Mouse (Mus musculus) midbrain, embryonic 16.5 days (tissue): Measurements from ENCODE around the gene Oasl2. TPM values are rescaled to one million over a fixed set of nuclear protein-coding genes. Genes with fewer than 3 reads are reported as not detected.
"Not testable (repeated sequence)": the region's sequence is repeated elsewhere in the genome, so short reads cannot be mapped to it uniquely, and the experiment has no call there.

ENCODE experiments used
- ATAC-seq: fragments of 200-750 bp; cut with Nextera tagmentation; 2 replicates; pipeline ENCODE4 v1.8.0; 2017; ENCODE audit warnings: moderate TSS enrichment
- H3K27ac ChIP-seq: fragments of 300-500 bp; sonication (generic); 2 replicates; pipeline ENCODE4 v1.5.1; 2014; ENCODE audit warnings: mild to moderate bottlenecking, low read length, mixed read lengths
- H3K27me3 ChIP-seq: fragments of 300-500 bp; sonication (generic); 2 replicates; pipeline ENCODE4 v1.6.1; 2014; ENCODE audit warnings: low read depth, low read length, mixed read lengths; ENCODE audit not compliant: control insufficient read depth, insufficient read depth
- H3K36me3 ChIP-seq: fragments of 300-500 bp; sonication (generic); 2 replicates; pipeline ENCODE4 v1.6.1; 2014; ENCODE audit warnings: mild to moderate bottlenecking, low read length, moderate library complexity, mixed read lengths; ENCODE audit not compliant: control insufficient read depth, insufficient read depth
- H3K4me1 ChIP-seq: fragments of 300-500 bp; sonication (generic); 2 replicates; pipeline ENCODE4 v1.6.1; 2014; ENCODE audit warnings: mild to moderate bottlenecking, low read length, mixed read lengths; ENCODE audit not compliant: control insufficient read depth, insufficient read depth
- H3K4me2 ChIP-seq: fragments of 300-500 bp; sonication (generic); 2 replicates; pipeline ENCODE4 v1.6.1; 2014; ENCODE audit warnings: mild to moderate bottlenecking, low read length, mixed read lengths
- H3K4me3 ChIP-seq: fragments of 300-500 bp; sonication (generic); 2 replicates; pipeline ENCODE4 v1.5.1; 2014; ENCODE audit warnings: low read depth, mild to moderate bottlenecking, low read length, moderate library complexity, mixed read lengths
- H3K9ac ChIP-seq: fragments of 300-500 bp; sonication (generic); 2 replicates; pipeline ENCODE4 v1.6.1; 2014; ENCODE audit warnings: low read depth, low read length, mixed read lengths
- H3K9me3 ChIP-seq: fragments of 300-500 bp; sonication (generic); replicated peaks from 2 replicates; pipeline ENCODE4 v1.6.1; 2014; ENCODE audit warnings: mild to moderate bottlenecking, low read length, mixed read lengths; ENCODE audit not compliant: control insufficient read depth, poor library complexity, severe bottlenecking
- WGBS: fragments of 180-500 bp; shearing (Covaris S2); extraction: QIAGEN DNeasy Blood & Tissue Kit; methylation state at CpG from one replicate; pipeline ENCODE4 v1.1.7; 2014; 5-methylcytosine and 5-hydroxymethylcytosine counted together
- polyA plus RNA-seq: library from polyadenylated mRNA; unstranded; fragments of >200 nt; fragmentation: Nextera tagmentation; extraction: Ambion mirVana; gene quantifications from 2 replicates; pipeline ENCODE4 v1.2.1, GENCODE M21; 2015

Gene Oasl2
- polyA plus RNA-seq, 1 experiment from 2014 or later: 3.1 TPM

DNA sequence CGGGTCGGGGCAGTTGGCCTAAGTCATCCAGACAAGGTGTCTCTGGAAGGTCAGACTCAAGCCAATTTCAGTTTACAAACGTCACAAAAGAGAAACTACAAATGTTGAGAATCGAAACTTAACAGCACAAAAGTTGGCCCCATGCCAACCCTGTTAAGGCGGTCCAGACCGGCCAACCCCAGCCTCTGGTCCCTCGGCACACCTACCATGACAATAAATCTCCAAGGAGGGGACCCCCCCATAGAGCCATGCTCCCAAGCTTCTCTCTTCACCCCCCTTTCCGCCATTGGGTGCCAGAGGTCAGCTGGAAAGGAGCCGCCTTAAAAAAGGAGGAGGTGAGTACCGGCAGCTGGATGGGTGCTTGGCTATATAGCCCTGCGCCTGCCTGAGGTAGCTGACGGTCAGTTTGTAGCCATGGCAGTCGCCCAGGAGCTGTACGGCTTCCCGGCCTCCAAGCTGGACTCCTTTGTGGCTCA lies 26.3 kb downstream of the Oasl2 start, which contains the start of gene Oasl1:
Gene Oasl1 (plus strand): TSS at position 243 of the 476 bp plus-strand sequence.
- no peak within 1 kb of the TSS for H3K4me3 ChIP-seq
- H3K27me3 ChIP-seq: no peaks in the 10 kb centered on the region
- no peaks in the 10 kb centered on the region for H3K4me1 ChIP-seq
- WGBS: 50% methylated on average over 15 of the region's 15 CpGs
- peak within 1 kb of the TSS; percentile 13 for H3K4me2 ChIP-seq
- no peak within 1 kb of the TSS for H3K27ac ChIP-seq
- 0 out of 2 replicates have a peak, but pooled peaks cover 2% of the 10 kb centered on the region for H3K9me3 ChIP-seq
- H3K36me3 ChIP-seq: no peaks in the 10 kb centered on the region
- H3K9ac ChIP-seq: no peak within 1 kb of the TSS
- no peak for ATAC-seq

DNA sequence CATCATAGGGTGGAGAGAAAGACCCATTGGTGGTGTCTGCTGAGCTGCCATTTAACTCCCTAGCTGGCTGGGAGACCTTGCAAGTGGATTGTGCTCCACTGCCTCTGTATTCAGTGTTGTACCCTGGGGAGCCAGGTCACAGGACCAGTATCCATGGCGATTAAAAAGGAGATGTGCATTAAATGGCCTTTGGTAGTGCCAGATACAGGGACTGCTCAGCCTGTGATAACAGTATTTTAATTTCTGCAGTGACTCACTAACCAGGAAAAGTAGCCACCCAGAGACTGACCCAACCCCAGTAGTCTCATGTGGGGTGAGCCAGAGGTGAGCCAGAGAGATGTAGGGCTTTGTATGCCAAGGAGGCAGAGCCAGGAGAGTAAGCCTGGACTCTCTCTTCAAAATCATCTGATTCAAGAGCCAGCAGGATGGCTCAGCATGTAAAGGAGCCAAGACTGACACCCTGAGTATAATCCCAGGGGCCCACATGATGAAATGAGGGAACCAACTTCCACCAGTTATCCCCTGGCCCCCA lies 29.5 kb downstream of the Oasl2 start:
- H3K36me3 ChIP-seq: no peaks in the 10 kb centered on the region
- no peaks in the 10 kb centered on the region for H3K27me3 ChIP-seq
- no peak overlapping the region for H3K9ac ChIP-seq
- H3K4me2 ChIP-seq: no peak overlapping the region
- 45% methylated on average over 1 of the region's 1 CpGs for WGBS
- no peaks in the 10 kb centered on the region for H3K4me1 ChIP-seq
- 0 out of 2 replicates have a peak, but pooled peaks cover 2% of the 10 kb centered on the region for H3K9me3 ChIP-seq
- H3K4me3 ChIP-seq: no peak overlapping the region
- H3K27ac ChIP-seq: no peak overlapping the region
- ATAC-seq: no peak

DNA sequence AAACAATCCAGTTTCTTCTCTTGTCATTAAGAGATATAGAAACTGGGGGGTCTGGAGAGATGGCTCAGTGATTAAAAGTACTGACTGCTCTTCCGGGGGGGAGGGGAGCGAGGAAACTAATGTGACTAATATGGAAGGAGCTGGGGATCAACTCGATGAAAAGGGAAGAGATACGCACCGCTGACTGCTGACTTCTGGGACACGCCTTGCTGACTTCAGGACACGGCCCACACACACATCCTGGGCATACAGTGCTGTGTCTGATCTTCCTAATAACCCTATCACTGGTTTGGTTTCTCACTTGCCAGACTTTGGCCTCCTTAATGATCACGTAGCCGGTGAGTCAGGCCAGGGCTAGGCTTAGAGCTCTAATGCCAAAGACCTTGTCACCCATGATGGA lies 30.0 kb downstream of the Oasl2 start:
- WGBS: 70% methylated on average over 9 of the region's 9 CpGs
- H3K9ac ChIP-seq: no peak overlapping the region
- H3K4me2 ChIP-seq: no peak overlapping the region
- 0 out of 2 replicates have a peak, but pooled peaks cover 2% of the 10 kb centered on the region for H3K9me3 ChIP-seq
- no peaks in the 10 kb centered on the region for H3K27me3 ChIP-seq
- ATAC-seq: no peak
- H3K36me3 ChIP-seq: no peaks in the 10 kb centered on the region
- H3K4me1 ChIP-seq: no peaks in the 10 kb centered on the region
- no peak overlapping the region for H3K27ac ChIP-seq
- no peak overlapping the region for H3K4me3 ChIP-seq

DNA sequence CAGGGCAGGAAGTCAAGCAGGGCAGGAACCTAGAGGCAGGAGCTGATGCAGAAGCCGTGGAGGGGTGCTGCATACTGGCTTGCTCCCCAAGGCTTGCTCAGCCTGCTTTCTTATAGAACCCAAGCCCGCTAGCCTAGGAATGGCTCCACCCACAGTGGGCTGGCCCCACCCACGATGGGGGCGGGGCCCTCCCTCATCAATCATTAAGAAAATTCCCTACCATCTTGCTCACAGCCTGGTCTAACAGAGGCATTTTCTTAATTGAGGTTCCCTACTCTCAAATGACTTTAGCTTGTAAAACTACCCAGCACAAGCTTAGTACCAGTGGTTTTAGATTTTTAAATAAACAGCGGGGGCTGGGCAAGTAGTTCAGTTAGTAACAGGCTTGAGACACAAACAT lies 34.9 kb downstream of the Oasl2 start:
- 66% methylated on average over 5 of the region's 5 CpGs for WGBS
- no peak for ATAC-seq
- no peaks in the 10 kb centered on the region for H3K36me3 ChIP-seq
- H3K27me3 ChIP-seq: no peaks in the 10 kb centered on the region
- no peak overlapping the region for H3K4me3 ChIP-seq
- no peak overlapping the region for H3K4me2 ChIP-seq
- H3K4me1 ChIP-seq: no peaks in the 10 kb centered on the region
- no peaks in the 10 kb centered on the region for H3K9me3 ChIP-seq
- H3K9ac ChIP-seq: no peak overlapping the region
- H3K27ac ChIP-seq: no peak overlapping the region

GRCm38 (mm10) chr5:114933206-114933605 lies 36.5 kb downstream of the Oasl2 start:
- Histone ChIP-seq H3K4me1 (no peaks in the 10 kb centered on the region), H3K27me3 (no peaks in the 10 kb centered on the region), H3K27ac (no peak overlapping the region), H3K9ac (no peak overlapping the region), H3K4me3 (no peak overlapping the region), H3K9me3 (no peaks in the 10 kb centered on the region), H3K36me3 (no peaks in the 10 kb centered on the region), H3K4me2 (no peak overlapping the region)
- 85% methylated on average over 8 of the region's 8 CpGs for WGBS
- ATAC-seq: no peak

GRCm38 (mm10) chr5:114935838-114936237 lies 39.1 kb downstream of the Oasl2 start:
- no peak for ATAC-seq
- Histone ChIP-seq H3K4me1 (no peaks in the 10 kb centered on the region), H3K27me3 (no peaks in the 10 kb centered on the region), H3K9me3 (no peaks in the 10 kb centered on the region), H3K4me3 (no peak overlapping the region), H3K36me3 (no peaks in the 10 kb centered on the region), H3K4me2 (no peak overlapping the region), H3K27ac (no peak overlapping the region), H3K9ac (no peak overlapping the region)
- 19% methylated on average over 3 of the region's 3 CpGs for WGBS

GRCm38 (mm10) chr5:114941138-114941537 lies 44.4 kb downstream of the Oasl2 start:
- not testable (repeated sequence) for H3K9ac ChIP-seq, H3K4me3 ChIP-seq, H3K27ac ChIP-seq, ATAC-seq, H3K9me3 ChIP-seq, H3K4me2 ChIP-seq, H3K27me3 ChIP-seq, H3K36me3 ChIP-seq
- whole genome bisulfite sequencing: 49% methylated on average over 3 of the region's 3 CpGs
- peaks cover 11% of the 10 kb centered on the region for H3K4me1 ChIP-seq

GRCm38 (mm10) chr5:114942074-114942765 lies 45.5 kb downstream of the Oasl2 start, which contains the start of gene 2210016L21Rik:
Gene 2210016L21Rik, plus strand, starts transcription at chr5:114942158.
- peak; percentile 95 for ATAC-seq
- peaks cover 11% of the 10 kb centered on the region for H3K4me1 ChIP-seq
- H3K9ac ChIP-seq: peak within 1 kb of the TSS; percentile 99
- H3K36me3 ChIP-seq: peaks cover 13% of the 10 kb centered on the region
- H3K4me2 ChIP-seq: peak within 1 kb of the TSS; percentile 82
- WGBS: under 1% methylated on average over 39 of the region's 39 CpGs
- H3K27me3 ChIP-seq: no peaks in the 10 kb centered on the region
- peak within 1 kb of the TSS; percentile 94 for H3K27ac ChIP-seq
- H3K4me3 ChIP-seq: peak within 1 kb of the TSS; percentile 92
- no peaks in the 10 kb centered on the region for H3K9me3 ChIP-seq

DNA sequence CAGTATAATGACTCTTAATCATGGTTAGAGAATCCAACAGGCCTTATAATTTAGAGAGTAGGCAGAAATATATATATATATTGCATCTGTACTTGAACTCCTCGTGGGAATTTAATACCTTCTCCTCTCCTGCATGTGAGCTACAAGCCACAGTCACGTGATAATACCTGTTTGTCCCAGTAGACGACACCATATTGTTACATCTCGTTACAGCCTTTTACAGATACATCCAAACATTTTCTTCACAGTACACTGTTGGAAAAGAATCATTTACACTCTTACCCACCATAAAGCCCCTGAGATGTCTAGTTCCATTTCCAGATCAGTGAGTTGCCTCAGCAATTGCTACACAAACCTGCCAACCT lies 46.0 kb downstream of the Oasl2 start:
- peak overlapping the region; percentile 99 for H3K9ac ChIP-seq
- WGBS: 37% methylated on average over 4 of the region's 4 CpGs
- H3K27me3 ChIP-seq: no peaks in the 10 kb centered on the region
- peaks cover 19% of the 10 kb centered on the region for H3K36me3 ChIP-seq
- H3K4me2 ChIP-seq: peak overlapping the region; percentile 82
- peak overlapping the region; percentile 92 for H3K4me3 ChIP-seq
- H3K27ac ChIP-seq: peak overlapping the region; percentile 94
- no peaks in the 10 kb centered on the region for H3K9me3 ChIP-seq
- H3K4me1 ChIP-seq: peaks cover 11% of the 10 kb centered on the region
- ATAC-seq: peak; percentile 10; the same call in 1 of the 2 replicates
